Mouse (Mus musculus) layer of hippocampus, postnatal 25 days (tissue): ENCODE measurements around the gene Ccna2. TPM values are rescaled to one million over a fixed set of nuclear protein-coding genes. Genes with fewer than 3 reads are reported as not detected.

Experiments
- DNase-seq, 2 experiments: peaks; one replicate each; pipeline ENCODE4 v3.0.0; 2022; ENCODE audit warnings: mixed read lengths in 2 of 2, low spot score in 1 of 2; ENCODE audit errors: extremely low spot score in 1 of 2
- total RNA-seq, 2 experiments: library from RNA; stranded (reverse); gene quantifications; 2 replicates each; pipeline ENCODE4 v1.2.3; 2021

The Ccna2 gene
- total RNA-seq, 2 experiments from 2014 or later = 1.3 to 2.0 TPM

DNA sequence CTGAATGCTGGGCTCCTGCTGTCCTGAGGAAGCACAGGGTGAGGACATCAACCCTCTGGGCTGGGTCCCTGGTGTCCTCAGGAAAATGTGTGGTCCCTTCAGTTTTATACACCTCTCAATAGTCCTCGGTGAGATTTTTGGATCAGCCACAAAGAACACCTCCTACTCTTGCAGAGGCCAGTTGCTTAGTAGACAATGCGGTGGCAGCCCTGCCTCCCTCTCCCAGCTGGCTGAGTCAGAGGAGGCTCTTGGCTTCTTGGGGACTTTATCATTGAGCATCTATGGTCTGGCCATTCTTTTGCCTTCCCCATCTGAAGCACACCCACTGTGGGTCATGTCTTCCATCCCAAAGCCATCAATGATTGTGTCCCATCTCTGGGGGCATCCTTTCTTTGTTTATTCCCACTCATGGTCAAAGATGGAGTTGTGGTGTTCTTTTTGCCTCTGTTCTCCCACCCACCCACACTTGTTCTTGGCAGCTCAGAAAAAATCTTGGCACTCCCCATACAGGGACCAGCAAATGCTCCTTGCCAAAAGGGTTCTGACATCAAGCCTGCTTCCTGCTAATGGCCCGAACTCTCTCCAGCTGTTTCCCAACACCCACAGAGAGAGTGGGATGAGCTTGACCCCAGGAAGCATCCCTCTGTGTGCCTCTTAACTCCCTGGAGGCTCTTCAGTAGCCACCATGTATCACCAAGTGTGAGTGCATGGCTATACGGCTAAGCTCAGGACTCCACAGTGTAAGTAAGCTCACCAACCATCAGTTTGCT is 34.1 kb downstream of the Ccna2 start:
- no peak for DNase-seq

DNA sequence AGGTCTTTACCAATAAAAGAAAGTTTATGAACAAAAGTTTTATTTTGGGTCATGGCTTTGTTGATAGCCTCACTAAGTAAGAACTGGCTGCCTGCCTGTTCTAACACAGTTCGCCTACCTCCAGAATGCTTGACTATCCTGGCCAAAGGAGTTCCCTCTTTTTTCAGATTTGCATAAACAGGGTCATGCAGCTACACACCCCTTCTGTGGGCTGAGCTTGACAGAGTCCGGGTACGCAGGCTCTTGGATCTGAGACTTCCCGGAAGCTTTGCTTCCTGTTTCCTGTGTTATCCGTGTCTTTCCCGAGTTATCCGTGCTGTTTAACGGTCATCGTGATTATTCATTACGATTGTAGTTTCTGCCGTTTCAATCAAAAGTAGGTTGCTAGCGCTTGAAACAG is 35.9 kb downstream of the Ccna2 start:
- DNase-seq = no peak

GRCm38 (mm10) chr3:36533201-36533672 is 38.7 kb downstream of the Ccna2 start:
- no peak for DNase-seq

DNA sequence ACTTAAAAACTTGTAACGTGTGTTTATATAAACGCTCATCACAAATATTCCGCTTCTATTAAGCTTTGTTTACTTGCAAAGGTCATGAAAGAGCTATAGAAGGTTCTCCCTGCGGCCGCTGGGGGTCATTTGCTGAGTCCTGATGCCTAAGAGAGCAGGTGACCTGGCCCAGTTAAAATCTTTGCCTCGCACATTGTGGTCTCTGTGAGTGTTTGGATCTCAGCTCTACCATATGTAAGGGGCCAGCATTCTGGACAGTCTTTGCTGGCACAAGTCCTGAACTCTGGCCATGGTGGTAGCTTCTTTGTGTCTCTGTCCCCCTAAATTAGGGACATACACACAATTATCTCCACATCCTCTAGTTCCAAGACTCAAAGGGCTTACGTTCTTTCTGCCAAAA is 39.2 kb downstream of the Ccna2 start:
- DNase-seq = no peak

- DNase-seq = no peak
These were observed 39.9 kb downstream of the Ccna2 start for GRCm38 (mm10) chr3:36531979-36532542.

GRCm38 (mm10) chr3:36531242-36531641 is 40.7 kb downstream of the Ccna2 start:
- no peak for DNase-seq

- DNase-seq = no peak
These were observed 41.2 kb downstream of the Ccna2 start for GRCm38 (mm10) chr3:36530781-36531180.

DNA sequence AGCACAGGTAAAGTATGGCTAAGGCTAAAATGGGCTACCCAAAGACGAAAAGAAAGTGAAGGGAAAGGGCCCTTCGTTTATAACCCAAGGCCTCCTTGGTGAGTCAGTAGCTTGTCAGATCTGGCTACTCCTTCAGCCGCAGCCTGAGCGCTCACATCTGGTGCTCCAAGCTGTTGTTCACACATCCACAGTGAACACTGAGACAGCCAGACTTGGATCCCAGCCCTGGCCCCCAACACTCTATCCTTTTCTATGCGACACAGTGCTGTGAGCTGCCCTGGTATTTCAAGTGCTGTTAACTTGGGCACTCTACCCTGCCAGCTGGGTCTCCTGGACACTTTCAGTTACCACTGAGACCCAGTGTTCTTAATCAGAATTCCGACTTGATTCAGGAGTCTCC is 41.6 kb downstream of the Ccna2 start:
- DNase-seq = no peak

- DNase-seq = no peak
These were observed 47.5 kb downstream of the Ccna2 start for GRCm38 (mm10) chr3:36524466-36524865.

DNA sequence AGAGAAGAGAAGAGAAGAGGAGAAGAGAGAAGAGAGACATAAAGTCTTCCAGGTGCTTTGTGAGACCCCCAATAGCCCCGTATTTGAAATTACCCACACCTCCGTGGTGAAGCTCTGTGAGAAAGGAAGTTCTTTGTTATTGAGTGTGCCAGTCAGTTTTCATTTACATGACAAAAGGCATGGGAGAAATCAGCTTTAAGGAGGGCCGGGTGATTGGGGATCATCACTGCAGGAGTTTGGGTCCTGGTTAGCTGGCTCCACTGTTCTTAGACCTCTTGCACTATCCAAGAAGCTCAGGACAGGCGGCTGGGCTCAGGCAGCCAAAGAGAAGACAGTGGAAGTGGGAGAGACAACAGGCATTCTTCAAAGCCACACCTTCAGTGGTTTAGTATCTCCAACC is 49.8 kb downstream of the Ccna2 start:
- DNase-seq = no peak

DNA sequence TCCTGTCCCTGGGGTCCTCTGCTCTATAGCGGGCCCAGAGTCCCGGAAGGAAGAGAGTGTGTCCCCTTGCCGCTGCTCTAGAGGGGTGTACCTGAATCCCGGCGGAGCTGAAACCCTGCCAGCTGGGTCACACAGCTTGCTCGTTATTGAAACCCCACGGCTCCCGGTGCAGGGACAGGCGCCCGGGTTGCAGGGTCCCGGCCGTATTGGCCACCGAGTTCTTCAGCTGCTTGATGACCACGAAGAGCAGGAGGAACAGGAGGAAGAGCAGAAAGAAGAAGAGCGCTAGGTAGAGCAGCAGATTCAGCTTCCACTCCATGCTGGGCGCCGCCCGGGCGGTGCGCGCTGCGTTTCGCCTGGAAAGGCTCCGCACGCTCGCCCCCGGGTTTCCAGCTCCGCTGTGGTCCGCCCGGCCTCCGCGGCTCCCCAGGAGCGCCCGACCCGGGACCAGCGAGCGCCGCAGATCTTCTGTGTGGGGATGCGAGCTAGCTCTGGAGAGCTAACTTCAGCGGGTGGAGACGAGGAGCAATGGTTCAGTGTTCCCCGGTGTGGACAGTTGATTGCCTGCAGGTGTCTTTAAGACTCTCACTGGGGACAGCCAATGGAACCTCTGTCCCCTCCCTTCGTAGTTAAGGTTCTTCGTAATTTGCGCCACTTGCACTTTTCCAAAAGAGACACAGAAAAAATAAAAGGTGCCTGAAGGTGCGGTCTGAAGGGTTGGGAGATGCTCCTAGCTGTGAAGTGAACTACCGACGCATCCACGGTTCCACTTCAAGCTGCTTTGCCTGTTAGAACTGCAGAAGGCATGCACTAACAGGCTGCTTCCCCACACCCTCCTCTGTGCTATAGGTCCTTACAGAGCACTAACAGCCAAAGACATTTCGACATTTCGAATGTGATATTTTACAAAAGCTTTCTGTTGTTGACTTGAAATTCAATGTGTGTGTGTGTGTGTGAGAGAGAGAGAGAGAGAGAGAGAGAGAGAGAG is 50.6 kb downstream of the Ccna2 start, which contains the start of gene Gm11549:
Gm11549 (minus strand) TSS at position 741 of the 988 bp plus-strand sequence.
- peak; percentile 32 to 37 for DNase-seq

DNA sequence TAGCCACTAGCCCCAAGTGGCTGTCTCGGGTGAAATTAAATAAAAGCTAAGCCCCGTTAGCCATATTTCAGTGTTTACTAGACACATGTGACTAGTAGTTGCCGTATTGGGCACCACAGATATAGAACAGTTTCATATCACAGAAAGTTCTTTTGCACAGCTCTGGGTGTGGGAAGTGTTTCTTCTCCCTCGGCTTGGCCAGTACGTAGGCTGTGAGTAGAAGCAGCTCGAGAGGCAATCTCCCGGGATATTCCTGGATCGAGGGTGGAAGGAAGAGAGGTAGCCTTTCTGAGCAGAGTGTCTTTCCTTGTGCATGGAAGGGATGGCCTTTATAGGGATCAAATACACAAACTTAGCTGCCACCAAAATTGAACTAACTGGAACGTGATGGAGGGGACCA is 55.8 kb downstream of the Ccna2 start:
- DNase-seq = no peak

Other genes with a start within 250 kb of the Ccna2 start
- gene Anxa5, start 96.3 kb downstream of the Ccna2 start, total RNA-seq = 10 to 100 TPM; 54.5 to 59.8 TPM
- gene 1810062G17Rik, start 96.2 kb downstream of the Ccna2 start, total RNA-seq = not detected
- 1 to 10 TPM; 1.7 to 2.9 TPM for gene Gm11549, start 50.3 kb downstream of the Ccna2 start, total RNA-seq
- gene Exosc9, start 19.5 kb downstream of the Ccna2 start, total RNA-seq = 10 to 100 TPM; 38.9 to 42.2 TPM
- 10 to 100 TPM; 14.3 to 16.7 TPM for gene Bbs7, start 41.3 kb upstream of the Ccna2 start, total RNA-seq
- gene Trpc3, start 118.0 kb upstream of the Ccna2 start, total RNA-seq = 1 to 10 TPM; 5.9 to 6.2 TPM